Mouse (Mus musculus): ENCODE results near the gene Bsnd. TPM values are rescaled to one million over a fixed set of nuclear protein-coding genes. Genes with fewer than 3 reads are reported as not detected.

The Bsnd gene
- polyA plus RNA-seq, 1 experiment from 2014 or later, result 40.6 TPM

DNA sequence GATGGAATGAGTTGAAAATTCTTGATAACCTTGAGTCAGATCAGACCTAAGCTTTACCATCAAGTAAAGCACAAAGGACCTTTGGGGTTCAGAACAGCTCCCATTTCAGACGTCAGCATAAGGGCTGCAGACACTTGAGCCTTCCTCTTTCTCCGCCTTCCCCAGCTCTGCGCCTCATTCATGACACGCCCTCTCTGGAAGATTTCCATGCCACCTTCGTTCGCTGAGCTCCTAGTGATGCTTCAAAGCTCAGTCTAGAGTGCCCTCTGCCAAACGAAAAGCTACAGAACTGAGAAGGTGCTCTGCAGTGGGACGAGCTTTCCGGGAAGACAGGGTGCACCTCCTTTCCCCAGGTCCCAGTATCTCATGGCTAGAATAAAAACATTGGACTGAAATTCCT lies 30.1 kb downstream of the Bsnd start:
- Histone ChIP-seq H3K27me3 (ENCODE audit: insufficient read depth, low read length) (peaks cover 16% of the 10 kb centered on the region), H3K27ac (no peak overlapping the region), H3K9ac (ENCODE audit: low read depth, low read length) (no peak overlapping the region), H3K9me3 (replicated peaks; ENCODE audit: low read length) (no peaks in the 10 kb centered on the region), H3K36me3 (ENCODE audit: insufficient read depth, low read length) (no peaks in the 10 kb centered on the region), H3K4me2 (ENCODE audit: low read length) (no peak overlapping the region), H3K4me3 (replicated peaks; ENCODE audit: low read depth, low read length) (no peak overlapping the region), H3K4me1 (replicated peaks; ENCODE audit: insufficient read depth, low read length) (no peaks in the 10 kb centered on the region; the same call in 1 of the 2 replicates)
- WGBS, result 79% methylated on average over 9 of the region's 9 CpGs
- no peak for TF ChIP-seq CTCF (IDR thresholded peaks at IDR 0.05; ENCODE audit: low read depth)
- DNase-seq (ENCODE audit: low spot score) (no peak), ATAC-seq (replicated peaks; ENCODE audit: low FRiP score, low read depth) (no peak)

DNA sequence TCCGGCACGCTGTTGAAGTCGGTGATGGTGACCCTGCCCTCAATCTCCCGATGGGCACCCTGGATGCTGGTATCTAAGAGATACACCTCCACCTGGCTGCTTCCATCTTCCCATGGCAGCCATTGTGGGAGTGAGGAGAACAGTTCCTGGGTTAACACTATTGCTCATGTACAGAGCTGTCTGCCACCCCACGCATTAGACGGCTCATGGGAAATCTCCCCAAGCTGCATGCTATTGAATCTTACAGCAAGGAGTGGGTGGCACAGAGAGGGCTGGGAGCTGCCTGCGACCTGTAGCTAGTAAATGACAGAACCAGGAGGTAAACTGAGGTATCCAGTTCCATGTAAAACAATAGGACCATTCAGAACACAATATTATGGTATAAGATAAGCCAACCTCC lies 37.5 kb downstream of the Bsnd start:
- Histone ChIP-seq H3K27ac (no peak overlapping the region), H3K4me2 (ENCODE audit: low read length) (no peak overlapping the region), H3K9me3 (replicated peaks; ENCODE audit: low read length) (no peaks in the 10 kb centered on the region), H3K27me3 (ENCODE audit: insufficient read depth, low read length) (no peaks in the 10 kb centered on the region), H3K9ac (ENCODE audit: low read depth, low read length) (no peak overlapping the region), H3K36me3 (ENCODE audit: insufficient read depth, low read length) (no peaks in the 10 kb centered on the region), H3K4me1 (replicated peaks; ENCODE audit: insufficient read depth, low read length) (no peaks in the 10 kb centered on the region), H3K4me3 (replicated peaks; ENCODE audit: low read depth, low read length) (no peak overlapping the region)
- TF ChIP-seq CTCF (IDR thresholded peaks at IDR 0.05; ENCODE audit: low read depth), result no peak
- ATAC-seq (replicated peaks; ENCODE audit: low FRiP score, low read depth) (no peak), DNase-seq (ENCODE audit: low spot score) (no peak)
- 91% methylated on average over 7 of the region's 7 CpGs for WGBS

DNA sequence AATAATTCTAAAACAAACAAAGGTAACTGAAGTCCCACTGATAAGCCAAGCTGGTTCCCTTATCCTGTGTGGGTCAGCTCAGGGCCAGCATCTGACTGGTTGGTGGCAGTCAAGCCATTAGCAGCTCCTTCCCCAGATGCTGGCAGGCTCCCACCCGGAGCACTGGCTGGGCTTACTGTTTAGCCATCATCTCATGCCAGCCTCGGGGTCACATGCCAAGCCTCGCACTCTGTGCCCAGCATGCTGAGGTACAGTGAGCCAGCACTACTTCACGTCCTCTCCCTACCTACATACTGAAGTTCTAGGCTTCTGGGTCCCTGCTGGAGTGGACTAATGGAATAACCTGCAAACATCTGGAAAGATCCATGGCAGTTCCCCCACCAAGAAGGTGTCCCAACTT lies 38.6 kb downstream of the Bsnd start:
- 77% methylated on average over 4 of the region's 4 CpGs for WGBS
- Histone ChIP-seq H3K4me1 (replicated peaks; ENCODE audit: insufficient read depth, low read length) (no peaks in the 10 kb centered on the region), H3K9ac (ENCODE audit: low read depth, low read length) (no peak overlapping the region), H3K4me3 (replicated peaks; ENCODE audit: low read depth, low read length) (no peak overlapping the region), H3K27me3 (ENCODE audit: insufficient read depth, low read length) (no peaks in the 10 kb centered on the region), H3K36me3 (ENCODE audit: insufficient read depth, low read length) (no peaks in the 10 kb centered on the region), H3K4me2 (ENCODE audit: low read length) (no peak overlapping the region), H3K27ac (no peak overlapping the region), H3K9me3 (replicated peaks; ENCODE audit: low read length) (no peaks in the 10 kb centered on the region)
- ATAC-seq (replicated peaks; ENCODE audit: low FRiP score, low read depth) (no peak), DNase-seq (ENCODE audit: low spot score) (no peak)
- no peak for TF ChIP-seq CTCF (IDR thresholded peaks at IDR 0.05; ENCODE audit: low read depth)

DNA sequence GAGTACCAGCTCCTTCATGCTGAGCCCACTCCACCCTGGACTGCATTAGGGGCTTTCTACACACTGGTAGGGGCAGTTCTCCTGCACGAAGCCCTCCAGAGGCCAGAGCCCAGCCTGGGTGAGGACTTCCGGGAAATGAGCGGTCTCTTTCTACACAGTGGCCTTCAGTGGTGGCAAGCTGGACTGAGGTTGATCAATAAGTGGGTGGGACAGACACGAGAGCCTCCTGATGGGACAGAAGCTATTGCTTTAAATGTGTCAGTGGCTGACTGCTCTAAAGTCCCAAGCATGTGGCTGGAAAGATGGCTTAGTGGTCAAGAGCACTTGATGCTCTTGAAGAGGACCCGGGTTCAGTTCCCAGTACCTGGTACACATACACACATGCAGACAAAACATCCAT lies 39.0 kb downstream of the Bsnd start:
- no peak overlapping the region for H3K4me2 ChIP-seq (ENCODE audit: low read length)
- TF ChIP-seq CTCF (IDR thresholded peaks at IDR 0.05; ENCODE audit: low read depth), result no peak
- H3K4me3 ChIP-seq (replicated peaks; ENCODE audit: low read depth, low read length), result no peak overlapping the region
- no peaks in the 10 kb centered on the region for H3K36me3 ChIP-seq (ENCODE audit: insufficient read depth, low read length)
- DNase-seq (ENCODE audit: low spot score) (no peak), ATAC-seq (replicated peaks; ENCODE audit: low FRiP score, low read depth) (no peak)
- H3K9me3 ChIP-seq (replicated peaks; ENCODE audit: low read length), result no peaks in the 10 kb centered on the region
- WGBS, result 91% methylated on average over 5 of the region's 5 CpGs
- H3K27me3 ChIP-seq (ENCODE audit: insufficient read depth, low read length), result no peaks in the 10 kb centered on the region
- no peak overlapping the region for H3K27ac ChIP-seq
- no peaks in the 10 kb centered on the region for H3K4me1 ChIP-seq (replicated peaks; ENCODE audit: insufficient read depth, low read length)
- H3K9ac ChIP-seq (ENCODE audit: low read depth, low read length), result no peak overlapping the region

DNA sequence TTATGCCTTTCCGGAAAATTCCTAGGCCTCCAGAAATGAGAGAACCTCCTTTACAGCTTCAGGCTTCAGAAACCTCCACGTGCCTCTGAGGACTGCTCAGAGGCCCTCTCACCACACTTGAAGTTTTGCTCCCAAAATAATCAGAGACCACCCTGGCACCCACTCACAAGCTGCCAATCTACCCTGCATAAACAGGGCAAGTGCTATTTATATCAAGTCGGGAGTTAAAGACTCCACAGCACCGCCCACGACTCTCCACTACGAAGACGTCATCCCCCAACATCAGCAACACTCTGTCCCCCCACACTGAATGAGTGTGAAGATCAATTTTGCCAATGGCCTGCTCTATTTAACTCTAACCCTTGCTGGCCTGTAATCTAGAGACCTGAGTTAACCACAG lies 39.7 kb downstream of the Bsnd start:
- Histone ChIP-seq H3K4me1 (replicated peaks; ENCODE audit: insufficient read depth, low read length) (no peaks in the 10 kb centered on the region), H3K36me3 (ENCODE audit: insufficient read depth, low read length) (no peaks in the 10 kb centered on the region), H3K4me3 (replicated peaks; ENCODE audit: low read depth, low read length) (no peak overlapping the region), H3K9me3 (replicated peaks; ENCODE audit: low read length) (no peaks in the 10 kb centered on the region), H3K27me3 (ENCODE audit: insufficient read depth, low read length) (no peaks in the 10 kb centered on the region), H3K4me2 (ENCODE audit: low read length) (no peak overlapping the region), H3K27ac (no peak overlapping the region), H3K9ac (ENCODE audit: low read depth, low read length) (no peak overlapping the region)
- no peak for TF ChIP-seq CTCF (IDR thresholded peaks at IDR 0.05; ENCODE audit: low read depth)
- DNase-seq (ENCODE audit: low spot score) (no peak), ATAC-seq (replicated peaks; ENCODE audit: low FRiP score, low read depth) (no peak)
- 55% methylated on average over 7 of the region's 7 CpGs for whole genome bisulfite sequencing

DNA sequence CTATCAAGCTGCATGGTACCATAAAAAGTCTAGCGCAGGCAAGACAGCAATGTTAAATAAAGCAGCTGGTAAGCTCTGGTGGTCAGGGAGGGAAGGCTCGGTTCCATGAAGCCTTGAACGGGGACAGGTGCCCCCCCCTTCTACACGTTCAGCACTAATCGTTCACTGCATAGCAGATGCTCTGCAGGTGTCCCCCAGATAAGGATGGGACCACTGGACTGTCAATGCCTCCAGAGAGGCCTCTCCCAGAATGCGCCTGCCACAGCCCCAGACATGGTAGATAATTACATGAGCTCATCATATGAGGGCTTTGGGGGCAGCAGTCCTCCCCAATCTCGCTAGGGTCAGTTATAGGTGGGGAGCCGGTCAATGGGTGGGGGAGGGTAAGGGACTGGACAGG lies 42.8 kb downstream of the Bsnd start:
- Histone ChIP-seq H3K27ac (no peak overlapping the region), H3K9ac (ENCODE audit: low read depth, low read length) (no peak overlapping the region), H3K4me3 (replicated peaks; ENCODE audit: low read depth, low read length) (no peak overlapping the region), H3K4me1 (replicated peaks; ENCODE audit: insufficient read depth, low read length) (no peaks in the 10 kb centered on the region), H3K9me3 (replicated peaks; ENCODE audit: low read length) (no peaks in the 10 kb centered on the region), H3K4me2 (ENCODE audit: low read length) (no peak overlapping the region), H3K27me3 (ENCODE audit: insufficient read depth, low read length) (no peaks in the 10 kb centered on the region), H3K36me3 (ENCODE audit: insufficient read depth, low read length) (no peaks in the 10 kb centered on the region)
- TF ChIP-seq CTCF (IDR thresholded peaks at IDR 0.05; ENCODE audit: low read depth), result no peak
- 86% methylated on average over 8 of the region's 8 CpGs for WGBS
- DNase-seq (ENCODE audit: low spot score), result no peak
- ATAC-seq (replicated peaks; ENCODE audit: low FRiP score, low read depth), result no peak

DNA sequence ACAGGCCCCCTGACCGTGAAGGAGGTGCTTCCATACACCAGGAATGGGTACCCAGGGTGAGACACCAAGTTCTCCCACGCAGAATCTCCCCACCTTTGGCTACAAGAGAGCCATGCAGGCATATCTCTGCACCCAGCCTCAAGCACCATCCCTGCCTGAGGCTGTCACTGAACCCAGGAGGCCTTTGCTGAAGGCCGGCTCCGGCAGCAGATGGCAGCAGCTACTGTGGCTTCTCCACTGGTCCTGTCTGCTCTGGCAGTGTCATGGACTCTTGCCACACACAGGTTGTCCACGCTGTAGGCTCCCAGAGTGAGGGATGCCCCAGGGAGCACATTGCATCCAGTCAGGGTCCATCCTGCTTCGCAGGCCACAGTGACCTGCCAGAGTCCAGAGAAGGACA lies 48.9 kb downstream of the Bsnd start:
- H3K27me3 ChIP-seq (ENCODE audit: insufficient read depth, low read length), result no peaks in the 10 kb centered on the region
- no peak for ATAC-seq (replicated peaks; ENCODE audit: low FRiP score, low read depth)
- TF ChIP-seq CTCF (IDR thresholded peaks at IDR 0.05; ENCODE audit: low read depth), result no peak; the same call in 1 of the 2 replicates
- no peaks in the 10 kb centered on the region for H3K9me3 ChIP-seq (replicated peaks; ENCODE audit: low read length)
- H3K4me2 ChIP-seq (ENCODE audit: low read length), result no peak overlapping the region
- no peak overlapping the region for H3K4me3 ChIP-seq (replicated peaks; ENCODE audit: low read depth, low read length)
- no peak overlapping the region for H3K27ac ChIP-seq
- no peak overlapping the region for H3K9ac ChIP-seq (ENCODE audit: low read depth, low read length)
- no peak for DNase-seq (ENCODE audit: low spot score)
- peaks cover 25% of the 10 kb centered on the region for H3K36me3 ChIP-seq (ENCODE audit: insufficient read depth, low read length)
- WGBS, result 80% methylated on average over 6 of the region's 6 CpGs
- no peaks in the 10 kb centered on the region for H3K4me1 ChIP-seq (replicated peaks; ENCODE audit: insufficient read depth, low read length)

All from kidney, postnatal 0 days (tissue).